Mouse (Mus musculus) E14TG2a.4 (cell line): Measurements from ENCODE around the gene Lrrc3b.

Source experiments
- H3K27me3 ChIP-seq: 2 replicates; pipeline ENCODE4 v1.6.1; 2014; ENCODE audit warnings: low read length, control low read depth; ENCODE audit not compliant: insufficient read depth
- H3K36me3 ChIP-seq: 2 replicates; pipeline ENCODE4 v1.6.1; 2014; ENCODE audit warnings: low read length, control low read depth; ENCODE audit not compliant: insufficient read depth
- H3K4me1 ChIP-seq: replicated peaks from 2 replicates; pipeline ENCODE4 v1.6.1; 2014; ENCODE audit warnings: low read depth, low read length, control low read depth
- H3K4me3 ChIP-seq: replicated peaks from 2 replicates; pipeline ENCODE4 v1.5.1; 2014; ENCODE audit warnings: mild to moderate bottlenecking, low read length
- H3K9me3 ChIP-seq: 2 replicates; pipeline ENCODE4 v1.6.1; 2014; ENCODE audit warnings: low read length, control low read depth
- CTCF ChIP-seq: conservative IDR thresholded peaks from 2 replicates; pipeline ENCODE4 v1.5.1; 2014; ENCODE audit warnings: low read length
- NANOG ChIP-seq: IDR thresholded peaks from 2 replicates; pipeline ENCODE4 v1.6.1; 2014; ENCODE audit warnings: borderline replicate concordance, low read length, mixed read lengths
- POU5F1 ChIP-seq: IDR thresholded peaks from 2 replicates; pipeline ENCODE4 v1.6.1; 2014; ENCODE audit warnings: low read length, borderline replicate concordance

The Lrrc3b gene

GRCm38 (mm10) chr14:15319399-15319915 lies 119.3 kb downstream of the Lrrc3b start:
- H3K4me3 ChIP-seq: no peak overlapping the region
- H3K4me1 ChIP-seq: peaks cover 10% of the 10 kb centered on the region
- H3K9me3 ChIP-seq: peaks cover 4% of the 10 kb centered on the region; the same call in 1 of the 2 replicates
- no peaks in the 10 kb centered on the region for H3K36me3 ChIP-seq
- no peaks in the 10 kb centered on the region for H3K27me3 ChIP-seq
- no peak; the same call in 1 of the 2 replicates for TF ChIP-seq POU5F1
- TF ChIP-seq NANOG: no peak
- no peak for TF ChIP-seq CTCF

- H3K4me1 ChIP-seq: no peaks in the 10 kb centered on the region
- no peak overlapping the region for H3K4me3 ChIP-seq
- no peaks in the 10 kb centered on the region for H3K36me3 ChIP-seq
- TF ChIP-seq CTCF: no peak
- no peak for TF ChIP-seq NANOG
- TF ChIP-seq POU5F1: no peak
- no peaks in the 10 kb centered on the region for H3K9me3 ChIP-seq
- H3K27me3 ChIP-seq: no peaks in the 10 kb centered on the region
These were observed 130.2 kb downstream of the Lrrc3b start for GRCm38 (mm10) chr14:15308576-15308975.
